ENCODE assay signal across 22 mouse cellular contexts in genomic region chr1:60815912-60816311, GRCm38 (mm10).
A peak's percentile ranks its signal among the peaks of the same experiment; 100 is the strongest.
DNase-seq lines count a peak whose midpoint lies in the region; ATAC-seq and TF ChIP-seq lines count a peak whose summit lies in the region.
"Had no signal": no experiment of that assay in that cellular context is flagged by ENCODE, and none has a peak within 500 bp of the region (broad histone marks: within the 10 kb centered on the region; RNA-seq: fewer than 3 reads in every experiment).

No protein-coding gene starts in this region.

- ATAC-seq in heart, postnatal 0 days (ENCODE audit: insufficient read depth, low read depth): peak; percentile 100
- no peak for ATAC-seq in kidney, embryonic 14.5 days (ENCODE audit: low FRiP score, low TSS enrichment)
- ATAC-seq: CD4-positive, CD25-positive, alpha-beta regulatory T cell, adult 4 months; forebrain, embryonic 15.5 days; liver, postnatal 0 days had no signal

- no peak overlapping the region; the same call in 1 of the 2 replicates for H3K9ac ChIP-seq in heart, postnatal 0 days (replicated peaks; ENCODE audit: low read depth, low read length)
- H3K9ac ChIP-seq in kidney, embryonic 14.5 days (ENCODE audit: low read depth, low read length): no peak overlapping the region
- H3K9ac ChIP-seq: forebrain, embryonic 15.5 days; liver, postnatal 0 days had no signal

- H3K27me3 ChIP-seq in heart, postnatal 0 days (ENCODE audit: control insufficient read depth, insufficient read depth, low read length): no peaks in the 10 kb centered on the region
- no peaks in the 10 kb centered on the region for H3K27me3 ChIP-seq in kidney, embryonic 14.5 days (ENCODE audit: control insufficient read depth, insufficient read depth, low read length)
- H3K27me3 ChIP-seq: forebrain, embryonic 15.5 days had no signal

- TF ChIP-seq EP300 in heart, postnatal 0 days (IDR thresholded peaks at IDR 0.05; ENCODE audit: low read depth): peak; percentile 80; the same call in 1 of the 2 replicates

- WGBS in heart, postnatal 0 days: 30% methylated on average over 6 of the region's 6 CpGs
- 96% methylated on average over 6 of the region's 6 CpGs for WGBS in kidney, embryonic 14.5 days

- peaks cover 6% of the 10 kb centered on the region for H3K4me1 ChIP-seq in heart, postnatal 0 days (ENCODE audit: control insufficient read depth, insufficient read depth)
- H3K4me1 ChIP-seq in kidney, embryonic 14.5 days (ENCODE audit: control insufficient read depth, insufficient read depth, low read length): no peaks in the 10 kb centered on the region
- H3K4me1 ChIP-seq: forebrain, embryonic 15.5 days; hindbrain, embryonic 10.5 days; limb, embryonic 10.5 days had no signal

- TF ChIP-seq CTCF in heart, postnatal 0 days (IDR thresholded peaks at IDR 0.05; ENCODE audit: low read depth): no peak

- H3K27ac ChIP-seq in heart, postnatal 0 days (ENCODE audit: low read depth): peak overlapping the region; percentile 81
- H3K27ac ChIP-seq in kidney, embryonic 14.5 days (ENCODE audit: low read depth, low read length): no peak overlapping the region
- H3K27ac ChIP-seq: forebrain, embryonic 15.5 days; hindbrain, embryonic 10.5 days; limb, embryonic 10.5 days had no signal

- DNase-seq in gastrocnemius, adult 18-20 months (ENCODE audit: low spot score): peak; percentile 67
- no peak for DNase-seq in gastrocnemius, postnatal 14 days
- peak; percentile 38 for DNase-seq in lung, postnatal 36 days
- no peak for DNase-seq in lung, postnatal 14 days
- DNase-seq in heart, postnatal 0 days (ENCODE audit: low spot score): peak; percentile 88
- no peak for DNase-seq in B cell, adult 2 months
- DNase-seq in left cerebral cortex, adult 11 months (ENCODE audit: low spot score): no peak
- DNase-seq: adrenal gland, postnatal 25 days; cerebellum, adult 11 months; cerebellum, postnatal 25 days; embryo, embryonic 11 days; kidney, adult 18-20 months; kidney, postnatal 10 days; liver, postnatal 0 days; retina, postnatal 1 day had no signal

- H3K4me2 ChIP-seq in heart, postnatal 0 days (ENCODE audit: low read depth, low read length): no peak overlapping the region
- no peak overlapping the region for H3K4me2 ChIP-seq in kidney, embryonic 14.5 days (replicated peaks; ENCODE audit: low read depth, low read length)
- H3K4me2 ChIP-seq: forebrain, embryonic 15.5 days; midbrain, embryonic 11.5 days had no signal

- no peak overlapping the region for H3K4me3 ChIP-seq in heart, postnatal 0 days (ENCODE audit: low read depth, low read length)
- no peak overlapping the region for H3K4me3 ChIP-seq in kidney, embryonic 14.5 days (ENCODE audit: low read length)
- H3K4me3 ChIP-seq: forebrain, embryonic 15.5 days; hindbrain, embryonic 10.5 days; limb, embryonic 10.5 days had no signal

- no peaks in the 10 kb centered on the region for H3K36me3 ChIP-seq in heart, postnatal 0 days (replicated peaks; ENCODE audit: control insufficient read depth, insufficient read depth, low read length)
- H3K36me3 ChIP-seq in kidney, embryonic 14.5 days (ENCODE audit: control insufficient read depth, insufficient read depth, low read length): no peaks in the 10 kb centered on the region
- H3K36me3 ChIP-seq: forebrain, embryonic 15.5 days; G1E; hindbrain, embryonic 10.5 days; limb, embryonic 10.5 days had no signal

- intact Hi-C loops in gastrocnemius, postnatal 14 days (cut with DNase I; ENCODE audit: low total_unique reads): no loop called here

- no peaks in the 10 kb centered on the region for H3K9me3 ChIP-seq in heart, postnatal 0 days (replicated peaks; ENCODE audit: control insufficient read depth, low read length)
- no peaks in the 10 kb centered on the region for H3K9me3 ChIP-seq in kidney, embryonic 14.5 days (ENCODE audit: control insufficient read depth, low read length)
- H3K9me3 ChIP-seq: forebrain, embryonic 15.5 days; G1E; hindbrain, embryonic 10.5 days; limb, embryonic 10.5 days had no signal

Comparison
In these comparisons a context has a peak if more than half of its experiments do, and no peak if none do; other contexts are left out.
1. DNase-seq: peak in gastrocnemius, adult 18-20 months (single experiment), lung, postnatal 36 days (single experiment) and heart, postnatal 0 days (single experiment); none in gastrocnemius, postnatal 14 days (single experiment), lung, postnatal 14 days (single experiment), B cell, adult 2 months (0 of 2) and left cerebral cortex, adult 11 months (single experiment).